Mouse (Mus musculus): ENCODE measurements around the gene Ncam1. TPM values are rescaled to one million over a fixed set of nuclear protein-coding genes. Genes with fewer than 3 reads are reported as not detected.

The Ncam1 gene
- polyA plus RNA-seq, 1 experiment: 1.1 TPM

- H3K4me3 ChIP-seq (ENCODE audit: control insufficient read depth, insufficient read depth, low read length): no peak overlapping the region
- no peaks in the 10 kb centered on the region for H3K4me1 ChIP-seq (replicated peaks; ENCODE audit: control insufficient read depth, insufficient read depth, low read length)
- no peaks in the 10 kb centered on the region for H3K36me3 ChIP-seq (ENCODE audit: control insufficient read depth, insufficient read depth, low read length)
- TF ChIP-seq POLR2A (IDR thresholded peaks at IDR 0.05; ENCODE audit: control insufficient read depth, extremely low read depth, insufficient read depth, low read length, poor library complexity): no peak
- TF ChIP-seq CTCF (IDR thresholded peaks at IDR 0.05; ENCODE audit: borderline replicate concordance, control insufficient read depth, extremely low read depth, insufficient read depth, low read length, poor library complexity): no peak
- DNase-seq: no peak
- WGBS: 78% methylated on average over 2 of the region's 2 CpGs
- H3K27ac ChIP-seq (ENCODE audit: control insufficient read depth, insufficient read depth, low read length): no peak overlapping the region
- H3K27me3 ChIP-seq (ENCODE audit: control insufficient read depth, insufficient read depth, low read length): no peaks in the 10 kb centered on the region
Measured at GRCm38 (mm10) chr9:49744286-49744685, 54.4 kb downstream of the Ncam1 start.

GRCm38 (mm10) chr9:49739935-49740334, 58.8 kb downstream of the Ncam1 start:
- Histone ChIP-seq H3K27me3 (ENCODE audit: control insufficient read depth, insufficient read depth, low read length) (no peaks in the 10 kb centered on the region), H3K36me3 (ENCODE audit: control insufficient read depth, insufficient read depth, low read length) (no peaks in the 10 kb centered on the region), H3K27ac (ENCODE audit: control insufficient read depth, insufficient read depth, low read length) (no peak overlapping the region), H3K4me1 (replicated peaks; ENCODE audit: control insufficient read depth, insufficient read depth, low read length) (no peaks in the 10 kb centered on the region), H3K4me3 (ENCODE audit: control insufficient read depth, insufficient read depth, low read length) (no peak overlapping the region)
- WGBS: 91% methylated on average over 6 of the region's 6 CpGs
- DNase-seq: no peak
- TF ChIP-seq POLR2A (IDR thresholded peaks at IDR 0.05; ENCODE audit: control insufficient read depth, extremely low read depth, insufficient read depth, low read length, poor library complexity) (no peak), CTCF (IDR thresholded peaks at IDR 0.05; ENCODE audit: borderline replicate concordance, control insufficient read depth, extremely low read depth, insufficient read depth, low read length, poor library complexity) (no peak)

- WGBS: 88% methylated on average over 1 of the region's 1 CpGs
- DNase-seq: no peak
- H3K36me3 ChIP-seq (ENCODE audit: control insufficient read depth, insufficient read depth, low read length): no peaks in the 10 kb centered on the region
- no peak for TF ChIP-seq POLR2A (IDR thresholded peaks at IDR 0.05; ENCODE audit: control insufficient read depth, extremely low read depth, insufficient read depth, low read length, poor library complexity)
- no peak for TF ChIP-seq CTCF (IDR thresholded peaks at IDR 0.05; ENCODE audit: borderline replicate concordance, control insufficient read depth, extremely low read depth, insufficient read depth, low read length, poor library complexity)
- no peaks in the 10 kb centered on the region for H3K27me3 ChIP-seq (ENCODE audit: control insufficient read depth, insufficient read depth, low read length)
- H3K4me1 ChIP-seq (replicated peaks; ENCODE audit: control insufficient read depth, insufficient read depth, low read length): no peaks in the 10 kb centered on the region
- H3K27ac ChIP-seq (ENCODE audit: control insufficient read depth, insufficient read depth, low read length): no peak overlapping the region
- no peak overlapping the region for H3K4me3 ChIP-seq (ENCODE audit: control insufficient read depth, insufficient read depth, low read length)
Measured at GRCm38 (mm10) chr9:49738546-49738945, 60.2 kb downstream of the Ncam1 start.

GRCm38 (mm10) chr9:49737166-49737565, 61.6 kb downstream of the Ncam1 start:
- TF ChIP-seq CTCF (IDR thresholded peaks at IDR 0.05; ENCODE audit: borderline replicate concordance, control insufficient read depth, extremely low read depth, insufficient read depth, low read length, poor library complexity) (no peak), POLR2A (IDR thresholded peaks at IDR 0.05; ENCODE audit: control insufficient read depth, extremely low read depth, insufficient read depth, low read length, poor library complexity) (no peak)
- no peak for DNase-seq
- 78% methylated on average over 6 of the region's 6 CpGs for WGBS
- Histone ChIP-seq H3K27ac (ENCODE audit: control insufficient read depth, insufficient read depth, low read length) (no peak overlapping the region), H3K36me3 (ENCODE audit: control insufficient read depth, insufficient read depth, low read length) (no peaks in the 10 kb centered on the region), H3K4me1 (replicated peaks; ENCODE audit: control insufficient read depth, insufficient read depth, low read length) (no peaks in the 10 kb centered on the region), H3K27me3 (ENCODE audit: control insufficient read depth, insufficient read depth, low read length) (no peaks in the 10 kb centered on the region), H3K4me3 (ENCODE audit: control insufficient read depth, insufficient read depth, low read length) (no peak overlapping the region)

GRCm38 (mm10) chr9:49734348-49735007, 64.2 kb downstream of the Ncam1 start:
- WGBS: 87% methylated on average over 7 of the region's 7 CpGs
- no peak for DNase-seq
- TF ChIP-seq CTCF (IDR thresholded peaks at IDR 0.05; ENCODE audit: borderline replicate concordance, control insufficient read depth, extremely low read depth, insufficient read depth, low read length, poor library complexity) (no peak), POLR2A (IDR thresholded peaks at IDR 0.05; ENCODE audit: control insufficient read depth, extremely low read depth, insufficient read depth, low read length, poor library complexity) (no peak)
- H3K27me3 ChIP-seq (ENCODE audit: control insufficient read depth, insufficient read depth, low read length): no peaks in the 10 kb centered on the region
- H3K27ac ChIP-seq (ENCODE audit: control insufficient read depth, insufficient read depth, low read length): no peak overlapping the region
- no peaks in the 10 kb centered on the region for H3K36me3 ChIP-seq (ENCODE audit: control insufficient read depth, insufficient read depth, low read length)
- no peak overlapping the region for H3K4me3 ChIP-seq (ENCODE audit: control insufficient read depth, insufficient read depth, low read length)
- no peaks in the 10 kb centered on the region for H3K4me1 ChIP-seq (replicated peaks; ENCODE audit: control insufficient read depth, insufficient read depth, low read length)

- WGBS: 79% methylated on average over 5 of the region's 5 CpGs
- Histone ChIP-seq H3K27me3 (ENCODE audit: control insufficient read depth, insufficient read depth, low read length) (no peaks in the 10 kb centered on the region), H3K27ac (ENCODE audit: control insufficient read depth, insufficient read depth, low read length) (no peak overlapping the region), H3K4me1 (replicated peaks; ENCODE audit: control insufficient read depth, insufficient read depth, low read length) (no peaks in the 10 kb centered on the region), H3K36me3 (ENCODE audit: control insufficient read depth, insufficient read depth, low read length) (no peaks in the 10 kb centered on the region), H3K4me3 (ENCODE audit: control insufficient read depth, insufficient read depth, low read length) (no peak overlapping the region)
- TF ChIP-seq POLR2A (IDR thresholded peaks at IDR 0.05; ENCODE audit: control insufficient read depth, extremely low read depth, insufficient read depth, low read length, poor library complexity): no peak
- TF ChIP-seq CTCF (IDR thresholded peaks at IDR 0.05; ENCODE audit: borderline replicate concordance, control insufficient read depth, extremely low read depth, insufficient read depth, low read length, poor library complexity): no peak
- DNase-seq: no peak
Measured at GRCm38 (mm10) chr9:49733726-49734125, 65.0 kb downstream of the Ncam1 start.

GRCm38 (mm10) chr9:49729479-49729878, 69.2 kb downstream of the Ncam1 start:
- Histone ChIP-seq H3K36me3 (ENCODE audit: control insufficient read depth, insufficient read depth, low read length) (no peaks in the 10 kb centered on the region), H3K27me3 (ENCODE audit: control insufficient read depth, insufficient read depth, low read length) (no peaks in the 10 kb centered on the region), H3K27ac (ENCODE audit: control insufficient read depth, insufficient read depth, low read length) (no peak overlapping the region), H3K4me1 (replicated peaks; ENCODE audit: control insufficient read depth, insufficient read depth, low read length) (no peaks in the 10 kb centered on the region), H3K4me3 (ENCODE audit: control insufficient read depth, insufficient read depth, low read length) (no peak overlapping the region)
- DNase-seq: no peak
- TF ChIP-seq POLR2A (IDR thresholded peaks at IDR 0.05; ENCODE audit: control insufficient read depth, extremely low read depth, insufficient read depth, low read length, poor library complexity): no peak
- TF ChIP-seq CTCF (IDR thresholded peaks at IDR 0.05; ENCODE audit: borderline replicate concordance, control insufficient read depth, extremely low read depth, insufficient read depth, low read length, poor library complexity): no peak
- 71% methylated on average over 3 of the region's 3 CpGs for WGBS

Data from thymus, adult 2 months (tissue).